Mouse (Mus musculus) cerebellum, adult 11-12 months (tissue): ENCODE measurements around the gene Troap.
A peak's percentile ranks its signal among the peaks of the same experiment; 100 is the strongest.

Source experiments
- DNase-seq: peaks from one replicate; pipeline ENCODE4 v3.0.0; 2022

Gene Troap

DNA sequence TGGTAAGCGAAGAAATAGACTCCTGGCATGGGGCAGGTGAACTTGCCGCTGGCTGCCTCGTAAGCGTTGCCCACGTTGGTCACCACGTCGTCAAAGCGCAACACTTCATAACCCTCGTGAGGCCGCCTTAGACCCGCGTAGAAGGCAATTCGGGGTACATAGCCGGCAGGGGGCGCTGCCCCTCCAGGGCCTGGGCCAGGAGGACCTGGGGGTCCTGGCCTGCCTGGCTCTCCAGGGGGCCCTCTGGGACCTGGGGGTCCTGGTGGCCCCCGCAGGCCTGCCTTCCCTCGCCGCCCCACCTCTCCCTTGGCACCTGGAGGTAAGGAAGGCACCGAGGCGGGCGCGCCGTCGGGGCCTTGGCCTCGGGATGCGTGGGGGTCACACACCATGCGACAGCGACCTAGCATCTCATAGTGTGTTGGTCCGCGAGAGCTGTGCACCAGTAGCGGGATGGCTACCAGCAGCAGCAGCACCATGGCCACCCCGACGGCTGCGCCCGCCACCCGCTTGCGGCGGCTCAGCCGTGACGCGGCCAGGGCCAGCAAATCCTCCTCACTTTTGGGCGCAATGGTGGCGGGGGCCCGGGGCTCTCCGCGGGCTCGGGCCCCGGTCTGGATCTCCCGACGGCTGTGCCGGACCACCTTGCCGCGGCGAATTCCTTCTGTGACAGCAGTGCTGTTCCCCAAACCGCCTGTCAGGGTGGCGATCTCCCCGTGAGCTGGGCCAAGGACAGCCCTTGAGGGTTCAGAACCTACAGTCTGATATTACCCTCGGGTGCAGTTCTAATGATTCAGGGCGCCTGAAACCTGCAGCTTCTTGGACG, 13.1 kb downstream of the Troap start, which contains the start of gene C1ql4:
C1ql4 (minus strand) TSS at position 565 of the 823 bp plus-strand sequence.
- DNase-seq = no peak

GRCm38 (mm10) chr15:99088292-99088691, 13.9 kb downstream of the Troap start:
- peak; percentile 52 for DNase-seq

- no peak for DNase-seq
Measured at GRCm38 (mm10) chr15:99089069-99089468, 14.7 kb downstream of the Troap start.

DNA sequence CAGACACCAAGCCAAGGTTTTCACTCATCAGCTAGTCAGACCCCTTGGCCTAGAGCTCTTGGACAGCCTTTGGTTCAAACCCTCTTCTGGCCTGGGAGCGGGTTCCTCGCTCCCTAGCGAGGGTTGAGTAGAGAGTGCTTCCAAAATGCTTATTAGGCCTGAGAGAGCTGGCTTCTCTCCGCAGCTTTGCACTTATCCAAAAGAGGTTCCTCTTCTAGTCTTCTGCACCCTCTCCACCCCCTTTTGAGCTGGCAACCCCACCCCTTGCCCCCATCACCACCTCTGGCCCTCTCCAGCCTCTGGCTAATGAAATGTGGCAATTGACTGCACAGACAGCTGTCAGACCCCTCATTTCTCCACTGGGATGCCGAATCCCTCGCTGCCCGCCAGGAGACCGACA, 18.5 kb downstream of the Troap start, which contains the start of gene Dnajc22:
Dnajc22 (plus strand) TSS at position 301 of the 400 bp plus-strand sequence.
- no peak for DNase-seq

DNA sequence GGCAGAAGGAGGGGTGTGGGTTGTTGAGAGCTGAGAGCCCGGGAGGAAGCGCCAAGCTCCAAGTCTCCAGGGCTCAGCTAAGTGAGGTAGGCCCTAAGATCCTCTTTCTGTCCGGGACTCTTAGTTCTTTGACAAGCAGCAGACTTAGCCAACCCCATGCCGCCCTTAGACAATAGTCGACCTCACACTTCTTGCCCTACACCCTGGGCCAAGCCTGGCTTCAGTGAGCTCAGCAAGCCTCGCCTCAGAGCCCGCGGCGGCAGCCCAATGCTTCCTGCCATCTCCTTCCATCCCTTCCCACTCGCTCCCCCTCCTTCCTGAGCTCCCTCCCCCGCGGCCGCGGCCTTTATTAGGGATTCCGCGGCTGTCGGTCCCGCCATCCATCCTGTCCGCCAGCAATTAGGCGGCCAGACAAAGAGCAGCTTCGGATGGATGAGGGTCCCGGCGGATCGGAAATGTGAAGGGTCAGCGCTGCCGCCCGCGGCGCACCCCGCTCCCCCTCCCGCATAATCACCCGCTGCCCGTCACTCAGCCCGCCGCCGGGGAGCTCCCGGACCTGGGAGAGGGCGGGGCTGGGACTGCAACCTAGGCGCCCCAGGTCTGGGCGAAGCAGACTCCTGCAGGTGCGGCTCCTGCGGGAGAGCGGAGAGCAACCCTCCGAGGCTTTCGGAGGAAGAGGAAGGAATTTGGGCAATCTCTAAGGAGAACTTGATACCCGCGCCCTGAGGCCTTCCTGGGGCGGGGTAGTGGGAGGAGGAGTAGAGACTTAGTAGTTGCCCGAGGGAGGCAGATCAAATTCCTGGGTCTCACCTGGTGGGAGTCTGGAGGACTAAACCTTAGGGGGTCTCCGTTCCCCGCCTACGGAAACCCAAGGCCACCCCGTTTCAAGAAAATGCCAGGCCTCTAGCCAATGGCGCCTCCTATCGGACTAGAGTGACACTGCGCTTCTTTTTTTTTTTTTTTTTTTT, 19.2 kb downstream of the Troap start:
- peak; percentile 36 for DNase-seq

DNA sequence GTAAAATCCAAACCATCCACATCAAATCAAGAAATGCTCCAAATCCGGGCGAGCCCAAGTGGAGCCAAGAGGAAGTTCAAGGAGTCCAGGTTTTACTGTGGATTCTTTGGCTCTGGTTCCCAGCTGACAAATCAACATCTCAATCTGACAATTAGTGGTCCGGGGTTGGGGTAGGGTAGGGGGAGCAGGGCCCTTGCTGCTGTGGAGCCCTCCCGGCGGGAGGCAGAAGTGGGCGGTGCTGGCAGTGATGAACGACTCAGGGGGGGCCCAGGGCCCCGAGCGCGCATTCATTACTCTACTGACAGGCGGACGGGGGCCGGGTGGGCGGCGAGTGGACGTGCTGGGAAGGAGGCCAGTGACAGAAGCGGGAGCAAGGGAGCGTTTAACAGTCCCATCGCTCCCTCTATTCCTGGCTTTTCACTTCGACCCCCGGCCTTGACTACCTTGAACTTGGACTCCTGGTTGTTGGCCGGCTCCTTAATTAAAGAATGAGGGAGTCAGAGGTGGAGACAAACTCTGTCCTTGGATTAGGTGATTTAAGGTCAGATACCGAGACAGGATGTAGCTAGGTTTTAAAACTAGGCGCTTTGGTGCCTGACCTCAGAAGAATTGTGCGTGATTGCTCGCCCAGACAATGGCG, 20.4 kb downstream of the Troap start:
- no peak for DNase-seq

- DNase-seq = no peak
Measured at GRCm38 (mm10) chr15:99095356-99095755, 21.0 kb downstream of the Troap start.

GRCm38 (mm10) chr15:99096061-99096793, 21.9 kb downstream of the Troap start:
- no peak for DNase-seq

GRCm38 (mm10) chr15:99096831-99097500, 22.6 kb downstream of the Troap start:
- DNase-seq = no peak

- no peak for DNase-seq
Measured at GRCm38 (mm10) chr15:99097840-99098492, 23.6 kb downstream of the Troap start.

GRCm38 (mm10) chr15:99098493-99098861, 24.1 kb downstream of the Troap start:
- DNase-seq = no peak

GRCm38 (mm10) chr15:99099139-99099556, 24.8 kb downstream of the Troap start:
- no peak for DNase-seq

DNA sequence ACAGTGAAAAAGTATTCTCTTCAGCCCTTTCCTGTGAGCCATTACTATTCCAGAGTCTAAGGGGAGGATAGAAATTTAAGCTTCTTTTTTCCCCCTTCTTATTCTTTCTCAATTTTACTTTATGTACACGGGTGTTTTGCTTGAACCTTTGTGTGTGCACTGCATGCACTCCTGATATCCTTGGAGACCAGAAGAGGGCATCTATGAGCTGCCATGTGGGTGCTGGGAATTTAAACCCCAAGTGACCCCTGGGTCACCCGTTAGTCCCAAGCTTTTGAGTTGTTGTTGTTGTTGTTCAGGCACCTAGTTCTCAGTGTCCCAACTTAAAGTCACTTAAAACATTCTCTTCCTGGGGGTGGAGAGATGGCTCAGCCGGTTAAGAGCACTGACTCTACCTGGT, 25.6 kb downstream of the Troap start:
- DNase-seq = no peak

DNA sequence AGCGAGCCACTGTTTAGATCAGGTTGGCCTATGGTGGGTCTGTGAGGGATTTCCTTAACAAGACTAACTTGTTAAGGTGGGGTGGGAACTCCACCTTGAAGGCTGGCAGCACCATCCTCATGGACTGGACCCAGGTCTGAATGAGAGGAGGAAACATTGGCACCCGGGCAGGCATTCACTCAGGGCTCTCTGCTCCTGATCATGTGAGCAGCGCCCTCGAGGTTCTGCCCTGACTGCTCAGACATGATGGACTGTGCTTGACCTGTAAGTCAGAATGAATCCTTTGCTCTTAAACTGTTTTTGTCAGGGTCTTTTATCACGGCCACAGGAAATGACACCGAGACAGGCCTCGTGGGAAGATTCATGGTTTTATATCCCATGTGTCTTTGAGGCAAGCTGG, 30.9 kb downstream of the Troap start:
- no peak for DNase-seq

- no peak for DNase-seq
Measured at GRCm38 (mm10) chr15:99107866-99108265, 33.5 kb downstream of the Troap start.

DNA sequence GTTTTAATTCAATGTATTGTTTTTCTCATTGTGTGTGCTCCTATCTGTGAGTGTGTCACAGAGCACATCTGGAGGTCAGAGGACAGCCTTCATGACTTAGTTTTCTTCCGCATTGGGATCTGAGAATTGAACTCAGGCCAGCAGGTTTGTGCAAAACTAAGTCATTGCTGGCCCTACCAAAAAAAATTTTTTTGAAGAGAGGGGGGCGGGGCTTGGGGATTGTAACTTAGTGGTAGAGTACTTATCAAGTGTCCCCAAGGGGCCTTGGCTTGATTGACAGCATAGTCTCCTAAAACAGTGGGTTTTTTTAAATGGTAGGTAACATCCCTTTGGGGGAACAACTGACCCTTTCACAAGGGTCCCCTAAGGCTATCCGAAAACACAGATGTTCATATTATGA, 36.8 kb downstream of the Troap start:
- no peak for DNase-seq

GRCm38 (mm10) chr15:99111809-99112208, 37.4 kb downstream of the Troap start:
- DNase-seq = no peak

DNA sequence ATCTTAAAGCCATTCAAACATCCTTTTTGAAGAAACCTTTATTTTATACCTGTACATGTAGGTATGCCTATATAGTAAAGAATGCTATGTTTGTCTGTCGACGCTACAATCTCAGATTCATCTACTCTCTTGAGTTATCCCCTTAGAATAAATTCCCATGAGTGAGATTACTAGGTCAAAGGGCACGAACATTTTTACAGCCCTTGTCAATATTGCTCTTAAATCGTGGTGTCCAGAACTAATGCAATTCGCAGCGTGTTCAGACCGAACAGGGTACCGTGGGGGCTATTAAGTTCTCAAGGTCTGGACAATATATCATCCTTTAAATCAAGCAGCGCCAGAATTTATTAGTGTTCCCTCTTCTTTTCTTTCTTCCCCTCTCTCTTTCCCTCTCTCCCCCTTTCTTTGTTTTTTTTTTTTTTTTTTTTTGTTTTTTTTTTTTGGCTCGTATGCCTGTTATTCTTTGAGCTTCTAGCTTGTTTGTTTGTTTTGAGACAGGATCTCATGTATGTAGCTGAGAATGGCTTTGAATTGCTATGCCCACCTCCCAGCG, 38.5 kb downstream of the Troap start:
- DNase-seq = no peak

DNA sequence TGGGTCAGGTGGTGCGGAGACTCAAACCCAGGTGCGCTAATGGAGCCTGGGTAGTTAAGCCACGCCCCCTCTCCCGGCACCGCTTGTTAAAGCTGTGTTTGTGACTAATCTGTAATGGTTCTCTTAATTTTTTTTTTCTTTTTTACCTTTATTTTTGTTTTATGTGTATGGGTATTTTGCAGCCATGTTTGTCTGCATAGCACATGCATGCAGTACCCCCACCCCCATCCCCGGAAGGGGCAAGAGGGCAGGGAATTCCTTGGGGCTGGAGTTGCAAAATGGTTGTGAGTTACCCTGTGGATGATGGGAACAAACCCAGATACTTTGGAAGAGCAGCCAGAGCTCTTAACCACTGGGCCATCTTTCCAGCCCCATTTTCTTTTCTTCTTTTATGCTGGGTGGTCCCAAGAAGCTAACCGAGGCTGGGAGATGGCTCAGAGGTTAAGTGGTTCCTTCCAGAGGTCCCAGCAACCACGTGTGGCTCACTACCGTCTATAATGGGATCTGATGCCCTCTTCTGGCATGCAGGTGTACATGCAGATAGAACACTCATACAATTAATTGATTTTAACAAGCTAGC, 39.1 kb downstream of the Troap start:
- DNase-seq = no peak

DNA sequence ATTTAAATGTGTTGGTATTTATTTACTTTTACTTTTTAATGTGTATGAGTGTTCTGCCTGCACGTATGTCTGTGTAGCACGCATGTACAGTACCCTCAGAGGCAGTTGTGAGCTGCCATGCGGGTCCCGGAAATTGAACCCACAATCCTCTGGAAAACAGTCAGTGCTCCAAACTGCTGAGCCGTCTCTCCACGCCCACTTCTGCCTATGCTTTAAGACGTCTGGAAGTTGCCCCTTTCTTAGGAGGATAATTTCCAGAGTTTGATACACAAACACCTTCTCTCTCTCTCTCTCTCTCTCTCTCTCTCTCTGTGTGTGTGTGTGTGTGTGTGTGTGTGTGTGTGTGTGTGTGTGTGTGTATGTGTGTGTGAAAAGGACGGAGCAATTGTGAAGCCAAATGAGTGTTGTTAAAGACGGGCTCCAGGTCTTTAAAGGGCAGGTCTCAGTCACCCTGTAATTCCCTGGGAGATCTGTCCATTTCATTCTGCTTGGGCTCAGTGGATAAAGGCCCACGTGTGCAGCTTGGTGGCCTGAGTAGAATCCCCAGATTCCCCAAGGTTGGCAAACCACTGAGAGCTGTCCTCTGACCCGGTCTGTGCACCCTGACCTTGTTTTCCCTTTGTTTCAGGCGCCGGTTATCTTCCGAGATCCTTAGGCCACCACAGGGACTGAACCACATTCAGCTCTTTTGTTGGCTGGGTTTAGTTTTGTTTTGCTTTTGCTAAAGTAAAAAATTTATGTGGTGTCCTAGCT, 40.1 kb downstream of the Troap start:
- DNase-seq = no peak
